Mouse (Mus musculus) midbrain, postnatal 0 days (tissue): ENCODE measurements around the gene Sgms2. TPM values are rescaled to one million over a fixed set of nuclear protein-coding genes. Genes with fewer than 3 reads are reported as not detected.

Experiments used
- ATAC-seq: fragments of 200-750 bp; cut with Nextera tagmentation; 2 replicates; pipeline ENCODE4 v1.8.0; 2017; ENCODE audit warnings: moderate number of reproducible peaks, mild to moderate bottlenecking, moderate TSS enrichment, moderate library complexity; ENCODE audit not compliant: low FRiP score
- DNase-seq: peaks from one replicate; pipeline ENCODE4 v3.0.0-alpha.2; 2015; ENCODE audit warnings: low spot score
- H3K27ac ChIP-seq: fragments of 300-500 bp; sonication (generic); 2 replicates; pipeline ENCODE4 v1.5.1; 2014; ENCODE audit warnings: low read depth, mild to moderate bottlenecking, low read length, mixed read lengths
- H3K27me3 ChIP-seq: fragments of 300-500 bp; sonication (generic); 2 replicates; pipeline ENCODE4 v1.6.1; 2014; ENCODE audit warnings: low read length, control low read depth, mixed read lengths; ENCODE audit not compliant: insufficient read depth
- H3K36me3 ChIP-seq: fragments of 300-500 bp; sonication (generic); 2 replicates; pipeline ENCODE4 v1.6.1; 2014; ENCODE audit warnings: low read length, control low read depth, mixed read lengths; ENCODE audit not compliant: insufficient read depth
- H3K4me1 ChIP-seq: fragments of 300-500 bp; sonication (generic); 2 replicates; pipeline ENCODE4 v1.6.1; 2014; ENCODE audit warnings: mild to moderate bottlenecking, control low read depth, antibody characterized with exemption, low read length, mixed read lengths; ENCODE audit not compliant: insufficient read depth
- H3K4me2 ChIP-seq: fragments of 300-500 bp; sonication (generic); 2 replicates; pipeline ENCODE4 v1.6.1; 2014; ENCODE audit warnings: low read depth, mild to moderate bottlenecking, low read length, mixed read lengths; ENCODE audit not compliant: poor library complexity, severe bottlenecking
- H3K4me3 ChIP-seq: fragments of 300-500 bp; sonication (generic); 2 replicates; pipeline ENCODE4 v1.5.1; 2014; ENCODE audit warnings: low read depth, mild to moderate bottlenecking, low read length, moderate library complexity
- H3K9ac ChIP-seq: fragments of 300-500 bp; sonication (generic); replicated peaks from 2 replicates; pipeline ENCODE4 v1.6.1; 2014; ENCODE audit warnings: mild to moderate bottlenecking, low read length, moderate library complexity, mixed read lengths; ENCODE audit not compliant: poor library complexity, severe bottlenecking
- H3K9me3 ChIP-seq: fragments of 300-500 bp; sonication (generic); 2 replicates; pipeline ENCODE4 v1.6.1; 2016; ENCODE audit warnings: low read length, control low read depth
- CTCF ChIP-seq: IDR thresholded peaks from 2 replicates; pipeline ENCODE4 v1.5.1; 2016; ENCODE audit warnings: antibody characterized with exemption, mild to moderate bottlenecking
- WGBS: fragments of 180-500 bp; shearing (Covaris S2); extraction: QIAGEN DNeasy Blood & Tissue Kit; methylation state at CpG from one replicate; pipeline ENCODE4 v1.1.7; 2014; 5-methylcytosine and 5-hydroxymethylcytosine counted together
- polyA plus RNA-seq: library from polyadenylated mRNA; unstranded; fragments of >200 nt; fragmentation: Nextera tagmentation; extraction: Ambion mirVana; gene quantifications from 2 replicates; pipeline ENCODE4 v1.2.1, GENCODE M21; 2015
- total RNA-seq: library from RNA; depleted of rRNA; stranded (reverse); fragments of >200 nt; gene quantifications from 2 replicates; pipeline ENCODE4 v1.2.3, GENCODE M21; 2014

Gene Sgms2
- total and polyA plus RNA-seq, 2 experiments from 2014 or later: 1.9 to 10.6 TPM

GRCm38 (mm10) chr3:131310572-131310971 lies 180.6 kb downstream of the Sgms2 start:
- Histone ChIP-seq H3K36me3 (no peaks in the 10 kb centered on the region), H3K4me3 (no peak overlapping the region), H3K4me2 (no peak overlapping the region), H3K9ac (no peak overlapping the region), H3K9me3 (0 out of 2 replicates have a peak, but pooled peaks cover 6% of the 10 kb centered on the region), H3K4me1 (no peaks in the 10 kb centered on the region), H3K27ac (no peak overlapping the region), H3K27me3 (no peaks in the 10 kb centered on the region)
- ATAC-seq (no peak), DNase-seq (no peak)
- TF ChIP-seq CTCF: no peak
- 90% methylated on average over 4 of the region's 4 CpGs for WGBS

- no peak overlapping the region for H3K4me2 ChIP-seq
- no peaks in the 10 kb centered on the region for H3K4me1 ChIP-seq
- no peak for TF ChIP-seq CTCF
- H3K4me3 ChIP-seq: no peak overlapping the region
- ATAC-seq: no peak
- DNase-seq: no peak
- no peaks in the 10 kb centered on the region for H3K27me3 ChIP-seq
- H3K36me3 ChIP-seq: no peaks in the 10 kb centered on the region
- H3K9me3 ChIP-seq: 0 out of 2 replicates have a peak, but pooled peaks cover 6% of the 10 kb centered on the region
- 84% methylated on average over 3 of the region's 3 CpGs for WGBS
- no peak overlapping the region for H3K9ac ChIP-seq
- H3K27ac ChIP-seq: no peak overlapping the region
Measured at GRCm38 (mm10) chr3:131307811-131308210, 183.4 kb downstream of the Sgms2 start.

- ATAC-seq (no peak), DNase-seq (no peak)
- H3K27ac ChIP-seq: no peak overlapping the region
- no peaks in the 10 kb centered on the region for H3K36me3 ChIP-seq
- no peak overlapping the region for H3K4me3 ChIP-seq
- 91% methylated on average over 7 of the region's 7 CpGs for WGBS
- no peak for TF ChIP-seq CTCF
- H3K9me3 ChIP-seq: 0 out of 2 replicates have a peak, but pooled peaks cover 6% of the 10 kb centered on the region
- peaks cover 5% of the 10 kb centered on the region for H3K4me1 ChIP-seq
- no peak overlapping the region for H3K4me2 ChIP-seq
- no peak overlapping the region for H3K9ac ChIP-seq
- no peaks in the 10 kb centered on the region for H3K27me3 ChIP-seq
Measured at GRCm38 (mm10) chr3:131306255-131306654, 185.0 kb downstream of the Sgms2 start.

GRCm38 (mm10) chr3:131303320-131303714 lies 187.9 kb downstream of the Sgms2 start:
- DNase-seq (no peak), ATAC-seq (peak; percentile 29)
- Histone ChIP-seq H3K9ac (peak overlapping the region; percentile 76), H3K36me3 (no peaks in the 10 kb centered on the region), H3K9me3 (no peaks in the 10 kb centered on the region), H3K27me3 (no peaks in the 10 kb centered on the region), H3K4me2 (peak overlapping the region; percentile 78), H3K27ac (peak overlapping the region; percentile 78), H3K4me3 (peak overlapping the region; percentile 82), H3K4me1 (peaks cover 5% of the 10 kb centered on the region)
- WGBS: 15% methylated on average over 5 of the region's 5 CpGs
- TF ChIP-seq CTCF: no peak

- 1% methylated on average over 71 of the region's 71 CpGs for WGBS
- TF ChIP-seq CTCF: peak; percentile 49
- peak; percentile 97 for ATAC-seq
Measured at GRCm38 (mm10) chr3:131302452-131303319, 188.5 kb downstream of the Sgms2 start, which contains the start of gene Cyp2u1. Gene Cyp2u1, minus strand, starts transcription at chr3:131303227.

GRCm38 (mm10) chr3:131299908-131300307 lies 191.3 kb downstream of the Sgms2 start:
- H3K9ac ChIP-seq: no peak overlapping the region
- H3K27ac ChIP-seq: no peak overlapping the region
- no peak overlapping the region for H3K4me2 ChIP-seq
- H3K9me3 ChIP-seq: no peaks in the 10 kb centered on the region
- 3% methylated on average over 6 of the region's 6 CpGs for WGBS
- DNase-seq (peak; percentile 71), ATAC-seq (no peak)
- no peaks in the 10 kb centered on the region for H3K27me3 ChIP-seq
- TF ChIP-seq CTCF: peak; percentile 87
- no peak overlapping the region for H3K4me3 ChIP-seq
- H3K36me3 ChIP-seq: peaks cover 17% of the 10 kb centered on the region
- peaks cover 5% of the 10 kb centered on the region for H3K4me1 ChIP-seq

More at GRCm38 (mm10) chr3:131302452-131303319, 188.5 kb downstream of the Sgms2 start, which contains the start of gene Cyp2u1:
- peak within 1 kb of the TSS; percentile 82 for H3K4me3 ChIP-seq
- DNase-seq: peak; percentile 92
- H3K4me1 ChIP-seq: peaks cover 5% of the 10 kb centered on the region
- peak within 1 kb of the TSS; percentile 76 for H3K9ac ChIP-seq
- H3K27ac ChIP-seq: peak within 1 kb of the TSS; percentile 78
- H3K27me3 ChIP-seq: no peaks in the 10 kb centered on the region
- H3K9me3 ChIP-seq: no peaks in the 10 kb centered on the region
- H3K36me3 ChIP-seq: peaks cover under 1% of the 10 kb centered on the region; the same call in 1 of the 2 replicates
- peak within 1 kb of the TSS; percentile 78 for H3K4me2 ChIP-seq
